Mouse (Mus musculus) C2C12 (cell line): ENCODE measurements around the gene Adcyap1r1.

Experiments
- CTCF ChIP-seq: IDR thresholded peaks from one replicate; pipeline ENCODE4 v1.5.1; 2011; ENCODE audit not compliant: control insufficient read depth, insufficient read depth, insufficient read length
- MYOD1 ChIP-seq: IDR thresholded peaks from one replicate; pipeline ENCODE4 v1.6.1; 2011; ENCODE audit warnings: low read depth; ENCODE audit not compliant: control insufficient read depth, insufficient read length

DNA sequence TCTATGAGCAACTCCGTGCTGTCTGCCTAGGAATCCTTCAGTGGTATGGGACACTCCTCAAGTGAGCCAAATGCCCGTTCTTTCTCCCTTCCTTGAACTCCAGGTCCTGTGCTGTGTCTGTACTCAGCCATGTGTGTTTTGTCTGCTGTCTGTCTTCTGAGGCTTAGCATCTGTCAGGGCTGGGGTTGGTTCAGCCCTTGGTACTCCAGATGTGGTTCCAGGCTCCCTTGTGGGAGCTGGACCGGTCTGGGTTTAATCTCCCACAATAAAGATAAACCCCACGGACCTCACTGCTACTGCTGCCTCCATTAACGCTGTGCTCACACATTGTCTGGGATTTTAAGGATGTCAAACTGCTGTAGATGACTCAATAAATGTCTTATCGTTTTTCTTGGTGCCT, 49.3 kb downstream of the Adcyap1r1 start:
- TF ChIP-seq CTCF (no peak), MYOD1 (no peak)
